Mouse (Mus musculus): ENCODE measurements around the gene Tubgcp3. TPM values are rescaled to one million over a fixed set of nuclear protein-coding genes. Genes with fewer than 3 reads are reported as not detected.
A peak's percentile ranks its signal among the peaks of the same experiment; 100 is the strongest.
"Not testable (repeated sequence)": the region's sequence is repeated elsewhere in the genome, so short reads cannot be mapped to it uniquely, and the experiment has no call there.

Tubgcp3 gene
- total and polyA plus RNA-seq, 3 experiments, result 13.1 to 20.2 (median 14.0) TPM

GRCm38 (mm10) chr8:12670965-12671364 lies 1.1 kb downstream of the Tubgcp3 start:
- Histone ChIP-seq H3K9ac (ENCODE audit: low read depth, low read length) (no peak overlapping the region), H3K27me3 (ENCODE audit: control insufficient read depth, insufficient read depth, low read length) (no peaks in the 10 kb centered on the region), H3K27ac (no peak overlapping the region), H3K4me3 (peak overlapping the region; percentile 95), H3K36me3 (ENCODE audit: control insufficient read depth, insufficient read depth, low read length) (peaks cover 2% of the 10 kb centered on the region; the same call in 1 of the 2 replicates), H3K79me2 (replicated peaks; ENCODE audit: control insufficient read depth, insufficient read depth, low read length) (peaks cover 6% of the 10 kb centered on the region; the same call in 1 of the 2 replicates), H3K4me1 (ENCODE audit: control insufficient read depth, insufficient read depth, low read length) (peaks cover 1% of the 10 kb centered on the region)
- WGBS, result 23% methylated on average over 6 of the region's 6 CpGs
- intact Hi-C loops (cut with DNase I), result loop anchor here (5.0 to 10.0 kb wide), 3 partner anchors 431 to 916 kb away; partner anchors contain the start of genes Dcun1d2 and Tmco3
- no peak for DNase-seq
- TF ChIP-seq EP300 (IDR thresholded peaks at IDR 0.05; ENCODE audit: insufficient read depth, low read depth, low read length), result no peak
- TF ChIP-seq CTCF (IDR thresholded peaks at IDR 0.05), result no peak
- TF ChIP-seq POLR2A (IDR thresholded peaks at IDR 0.05; ENCODE audit: insufficient read depth, low read depth, low read length), result no peak

GRCm38 (mm10) chr8:12668832-12669231 lies 3.2 kb downstream of the Tubgcp3 start:
- Histone ChIP-seq H3K36me3 (ENCODE audit: control insufficient read depth, insufficient read depth, low read length) (peaks cover 2% of the 10 kb centered on the region; the same call in 1 of the 2 replicates), H3K9ac (ENCODE audit: low read depth, low read length) (no peak overlapping the region), H3K27me3 (ENCODE audit: control insufficient read depth, insufficient read depth, low read length) (no peaks in the 10 kb centered on the region), H3K27ac (no peak overlapping the region), H3K4me3 (no peak overlapping the region), H3K79me2 (replicated peaks; ENCODE audit: control insufficient read depth, insufficient read depth, low read length) (peaks cover 6% of the 10 kb centered on the region; the same call in 1 of the 2 replicates), H3K4me1 (ENCODE audit: control insufficient read depth, insufficient read depth, low read length) (peaks cover 1% of the 10 kb centered on the region)
- peak; percentile 46 for TF ChIP-seq CTCF (IDR thresholded peaks at IDR 0.05)
- TF ChIP-seq POLR2A (IDR thresholded peaks at IDR 0.05; ENCODE audit: insufficient read depth, low read depth, low read length), result no peak
- no peak for TF ChIP-seq EP300 (IDR thresholded peaks at IDR 0.05; ENCODE audit: insufficient read depth, low read depth, low read length)
- intact Hi-C loops (cut with DNase I), result no loop called here
- WGBS, result 81% methylated on average over 6 of the region's 6 CpGs
- no peak for DNase-seq

GRCm38 (mm10) chr8:12666530-12666929 lies 5.5 kb downstream of the Tubgcp3 start:
- DNase-seq, result peak; percentile 35 to 62
- H3K79me2 ChIP-seq (replicated peaks; ENCODE audit: control insufficient read depth, insufficient read depth, low read length); H3K4me3 ChIP-seq; H3K27me3 ChIP-seq (ENCODE audit: control insufficient read depth, insufficient read depth, low read length); intact Hi-C loops (cut with DNase I); H3K9ac ChIP-seq (ENCODE audit: low read depth, low read length); H3K4me1 ChIP-seq (ENCODE audit: control insufficient read depth, insufficient read depth, low read length); H3K36me3 ChIP-seq (ENCODE audit: control insufficient read depth, insufficient read depth, low read length); H3K27ac ChIP-seq: not testable (repeated sequence)
- WGBS, result 64% methylated on average over 3 of the region's 3 CpGs

GRCm38 (mm10) chr8:12663105-12663456 lies 9.0 kb downstream of the Tubgcp3 start:
- 79% methylated on average over 5 of the region's 5 CpGs for WGBS
- TF ChIP-seq EP300 (IDR thresholded peaks at IDR 0.05; ENCODE audit: insufficient read depth, low read depth, low read length) (no peak), CTCF (IDR thresholded peaks at IDR 0.05) (no peak), POLR2A (IDR thresholded peaks at IDR 0.05; ENCODE audit: insufficient read depth, low read depth, low read length) (no peak)
- intact Hi-C loops (cut with DNase I), result no loop called here
- Histone ChIP-seq H3K79me2 (replicated peaks; ENCODE audit: control insufficient read depth, insufficient read depth, low read length) (peaks cover 3% of the 10 kb centered on the region; the same call in 1 of the 2 replicates), H3K4me3 (no peak overlapping the region), H3K9ac (ENCODE audit: low read depth, low read length) (no peak overlapping the region), H3K27me3 (ENCODE audit: control insufficient read depth, insufficient read depth, low read length) (no peaks in the 10 kb centered on the region), H3K4me1 (ENCODE audit: control insufficient read depth, insufficient read depth, low read length) (no peaks in the 10 kb centered on the region; the same call in 1 of the 2 replicates), H3K36me3 (ENCODE audit: control insufficient read depth, insufficient read depth, low read length) (peaks cover 2% of the 10 kb centered on the region; the same call in 1 of the 2 replicates), H3K27ac (no peak overlapping the region)
- no peak for DNase-seq

GRCm38 (mm10) chr8:12662375-12663104 lies 9.5 kb downstream of the Tubgcp3 start:
- DNase-seq, result no peak
- 75% methylated on average over 4 of the region's 4 CpGs for WGBS
- TF ChIP-seq EP300 (IDR thresholded peaks at IDR 0.05; ENCODE audit: insufficient read depth, low read depth, low read length), result no peak
- no peak for TF ChIP-seq POLR2A (IDR thresholded peaks at IDR 0.05; ENCODE audit: insufficient read depth, low read depth, low read length)
- TF ChIP-seq CTCF (IDR thresholded peaks at IDR 0.05), result no peak
- H3K79me2 ChIP-seq (replicated peaks; ENCODE audit: control insufficient read depth, insufficient read depth, low read length), result peaks cover 2% of the 10 kb centered on the region; the same call in 1 of the 2 replicates
- no peak overlapping the region for H3K4me3 ChIP-seq
- intact Hi-C loops (cut with DNase I), result no loop called here
- H3K4me1 ChIP-seq (ENCODE audit: control insufficient read depth, insufficient read depth, low read length), result no peaks in the 10 kb centered on the region; the same call in 1 of the 2 replicates
- H3K27me3 ChIP-seq (ENCODE audit: control insufficient read depth, insufficient read depth, low read length), result no peaks in the 10 kb centered on the region
- no peak overlapping the region for H3K9ac ChIP-seq (ENCODE audit: low read depth, low read length)
- no peak overlapping the region for H3K27ac ChIP-seq
- no peaks in the 10 kb centered on the region for H3K36me3 ChIP-seq (ENCODE audit: control insufficient read depth, insufficient read depth, low read length)

- H3K27me3 ChIP-seq (ENCODE audit: control insufficient read depth, insufficient read depth, low read length), result no peaks in the 10 kb centered on the region
- no peak for DNase-seq
- H3K27ac ChIP-seq, result no peak overlapping the region
- H3K4me1 ChIP-seq (ENCODE audit: control insufficient read depth, insufficient read depth, low read length), result no peaks in the 10 kb centered on the region
- H3K9ac ChIP-seq (ENCODE audit: low read depth, low read length), result no peak overlapping the region
- intact Hi-C loops (cut with DNase I), result no loop called here
- WGBS, result 95% methylated on average over 16 of the region's 16 CpGs
- no peak overlapping the region for H3K4me3 ChIP-seq
- no peaks in the 10 kb centered on the region for H3K36me3 ChIP-seq (ENCODE audit: control insufficient read depth, insufficient read depth, low read length)
- TF ChIP-seq CTCF (IDR thresholded peaks at IDR 0.05) (no peak), EP300 (IDR thresholded peaks at IDR 0.05; ENCODE audit: insufficient read depth, low read depth, low read length) (no peak)
- no peaks in the 10 kb centered on the region for H3K79me2 ChIP-seq (replicated peaks; ENCODE audit: control insufficient read depth, insufficient read depth, low read length)
Measured at GRCm38 (mm10) chr8:12657411-12657810, 14.6 kb downstream of the Tubgcp3 start.

Data from heart, adult 2 months (tissue).